Mouse (Mus musculus): ENCODE data around the gene Gipc3. TPM values are rescaled to one million over a fixed set of nuclear protein-coding genes. Genes with fewer than 3 reads are reported as not detected.

Gene Gipc3
- polyA plus RNA-seq, 1 experiment from 2014 or later = not detected

- no peak for DNase-seq (ENCODE audit: low spot score)
- H3K9me3 ChIP-seq (ENCODE audit: control insufficient read depth, low read length) = no peaks in the 10 kb centered on the region
- H3K27me3 ChIP-seq (ENCODE audit: control insufficient read depth, insufficient read depth, low read length) = no peaks in the 10 kb centered on the region
- H3K36me3 ChIP-seq (replicated peaks; ENCODE audit: control insufficient read depth, insufficient read depth) = peaks cover 28% of the 10 kb centered on the region
- H3K27ac ChIP-seq = no peak overlapping the region
- H3K4me2 ChIP-seq (replicated peaks) = peak overlapping the region; percentile 87
- no peak for ATAC-seq (ENCODE audit: low FRiP score)
- peaks cover 24% of the 10 kb centered on the region for H3K4me1 ChIP-seq (replicated peaks; ENCODE audit: control insufficient read depth, insufficient read depth, low read length)
- WGBS = 71% methylated on average over 2 of the region's 2 CpGs
- H3K4me3 ChIP-seq (replicated peaks; ENCODE audit: low read length) = peak overlapping the region; percentile 81
- peak overlapping the region; percentile 90 for H3K9ac ChIP-seq
Measured at GRCm38 (mm10) chr10:81377362-81377664, 34.2 kb upstream of the Gipc3 start.

- H3K27ac ChIP-seq = no peak overlapping the region
- no peaks in the 10 kb centered on the region for H3K27me3 ChIP-seq (ENCODE audit: control insufficient read depth, insufficient read depth, low read length)
- peak overlapping the region; percentile 90 for H3K9ac ChIP-seq
- peaks cover 28% of the 10 kb centered on the region for H3K36me3 ChIP-seq (replicated peaks; ENCODE audit: control insufficient read depth, insufficient read depth)
- 38% methylated on average over 6 of the region's 6 CpGs for WGBS
- ATAC-seq (ENCODE audit: low FRiP score) (no peak), DNase-seq (ENCODE audit: low spot score) (no peak)
- H3K4me2 ChIP-seq (replicated peaks) = peak overlapping the region; percentile 87
- peak overlapping the region; percentile 81 for H3K4me3 ChIP-seq (replicated peaks; ENCODE audit: low read length)
- H3K9me3 ChIP-seq (ENCODE audit: control insufficient read depth, low read length) = no peaks in the 10 kb centered on the region
- peaks cover 24% of the 10 kb centered on the region for H3K4me1 ChIP-seq (replicated peaks; ENCODE audit: control insufficient read depth, insufficient read depth, low read length)
Measured at GRCm38 (mm10) chr10:81376561-81377361, 33.7 kb upstream of the Gipc3 start.

GRCm38 (mm10) chr10:81375322-81375721 lies 32.3 kb upstream of the Gipc3 start:
- no peak overlapping the region for H3K27ac ChIP-seq
- ATAC-seq (ENCODE audit: low FRiP score) (no peak), DNase-seq (ENCODE audit: low spot score) (no peak)
- H3K4me2 ChIP-seq (replicated peaks) = no peak overlapping the region
- peaks cover 24% of the 10 kb centered on the region for H3K4me1 ChIP-seq (replicated peaks; ENCODE audit: control insufficient read depth, insufficient read depth, low read length)
- no peak overlapping the region for H3K4me3 ChIP-seq (replicated peaks; ENCODE audit: low read length)
- peaks cover 38% of the 10 kb centered on the region for H3K36me3 ChIP-seq (replicated peaks; ENCODE audit: control insufficient read depth, insufficient read depth)
- WGBS = 94% methylated on average over 10 of the region's 10 CpGs
- H3K27me3 ChIP-seq (ENCODE audit: control insufficient read depth, insufficient read depth, low read length) = no peaks in the 10 kb centered on the region
- no peaks in the 10 kb centered on the region for H3K9me3 ChIP-seq (ENCODE audit: control insufficient read depth, low read length)
- no peak overlapping the region for H3K9ac ChIP-seq

GRCm38 (mm10) chr10:81367207-81367495 lies 24.1 kb upstream of the Gipc3 start:
- Histone ChIP-seq H3K36me3 (replicated peaks; ENCODE audit: control insufficient read depth, insufficient read depth) (peaks cover 56% of the 10 kb centered on the region), H3K4me3 (replicated peaks; ENCODE audit: low read length) (no peak overlapping the region), H3K4me1 (replicated peaks; ENCODE audit: control insufficient read depth, insufficient read depth, low read length) (peaks cover 18% of the 10 kb centered on the region), H3K27ac (no peak overlapping the region), H3K4me2 (replicated peaks) (no peak overlapping the region), H3K9ac (no peak overlapping the region), H3K9me3 (ENCODE audit: control insufficient read depth, low read length) (no peaks in the 10 kb centered on the region), H3K27me3 (ENCODE audit: control insufficient read depth, insufficient read depth, low read length) (peaks cover 21% of the 10 kb centered on the region)
- 59% methylated on average over 6 of the region's 6 CpGs for WGBS
- DNase-seq (ENCODE audit: low spot score) = no peak
- no peak for ATAC-seq (ENCODE audit: low FRiP score)

- Histone ChIP-seq H3K4me1 (replicated peaks; ENCODE audit: control insufficient read depth, insufficient read depth, low read length) (peaks cover 18% of the 10 kb centered on the region), H3K4me3 (replicated peaks; ENCODE audit: low read length) (no peak overlapping the region), H3K27ac (no peak overlapping the region), H3K27me3 (ENCODE audit: control insufficient read depth, insufficient read depth, low read length) (peaks cover 21% of the 10 kb centered on the region), H3K4me2 (replicated peaks) (no peak overlapping the region), H3K9ac (no peak overlapping the region), H3K9me3 (ENCODE audit: control insufficient read depth, low read length) (no peaks in the 10 kb centered on the region), H3K36me3 (replicated peaks; ENCODE audit: control insufficient read depth, insufficient read depth) (peaks cover 56% of the 10 kb centered on the region)
- WGBS = 78% methylated on average over 6 of the region's 6 CpGs
- no peak for ATAC-seq (ENCODE audit: low FRiP score)
- no peak for DNase-seq (ENCODE audit: low spot score)
Measured at GRCm38 (mm10) chr10:81366477-81367206, 23.6 kb upstream of the Gipc3 start.

- H3K4me1 ChIP-seq (replicated peaks; ENCODE audit: control insufficient read depth, insufficient read depth, low read length) = peaks cover 18% of the 10 kb centered on the region
Measured at GRCm38 (mm10) chr10:81365672-81366476, 22.8 kb upstream of the Gipc3 start, which contains the start of gene 4930404N11Rik. Gene 4930404N11Rik (minus strand): TSS chr10:81365816.

GRCm38 (mm10) chr10:81365073-81365472 lies 22.0 kb upstream of the Gipc3 start:
- 36% methylated on average over 4 of the region's 4 CpGs for WGBS
- no peaks in the 10 kb centered on the region for H3K9me3 ChIP-seq (ENCODE audit: control insufficient read depth, low read length)
- H3K27me3 ChIP-seq (ENCODE audit: control insufficient read depth, insufficient read depth, low read length) = peaks cover 21% of the 10 kb centered on the region
- no peak for DNase-seq (ENCODE audit: low spot score)
- H3K36me3 ChIP-seq (replicated peaks; ENCODE audit: control insufficient read depth, insufficient read depth) = peaks cover 47% of the 10 kb centered on the region
- H3K4me3 ChIP-seq (replicated peaks; ENCODE audit: low read length) = no peak overlapping the region
- H3K9ac ChIP-seq = no peak overlapping the region; the same call in 1 of the 2 replicates
- H3K4me2 ChIP-seq (replicated peaks) = peak overlapping the region; percentile 45; the same call in 1 of the 2 replicates
- ATAC-seq (ENCODE audit: low FRiP score) = no peak
- peaks cover 18% of the 10 kb centered on the region for H3K4me1 ChIP-seq (replicated peaks; ENCODE audit: control insufficient read depth, insufficient read depth, low read length)
- no peak overlapping the region for H3K27ac ChIP-seq

More at GRCm38 (mm10) chr10:81365672-81366476, 22.8 kb upstream of the Gipc3 start, which contains the start of gene 4930404N11Rik:
- Histone ChIP-seq H3K9me3 (ENCODE audit: control insufficient read depth, low read length) (no peaks in the 10 kb centered on the region), H3K27me3 (ENCODE audit: control insufficient read depth, insufficient read depth, low read length) (peaks cover 21% of the 10 kb centered on the region), H3K9ac (peak within 1 kb of the TSS; percentile 40), H3K36me3 (replicated peaks; ENCODE audit: control insufficient read depth, insufficient read depth) (peaks cover 51% of the 10 kb centered on the region), H3K4me2 (replicated peaks) (peak within 1 kb of the TSS; percentile 45), H3K4me3 (replicated peaks; ENCODE audit: low read length) (peak within 1 kb of the TSS; percentile 19; the same call in 1 of the 2 replicates), H3K27ac (no peak within 1 kb of the TSS)
- ATAC-seq (ENCODE audit: low FRiP score) = no peak
- WGBS = 16% methylated on average over 12 of the region's 12 CpGs
- no peak for DNase-seq (ENCODE audit: low spot score)

GRCm38 (mm10) chr10:81364666-81365065 lies 21.6 kb upstream of the Gipc3 start:
- ATAC-seq (ENCODE audit: low FRiP score) = no peak
- peak overlapping the region; percentile 40 for H3K9ac ChIP-seq
- H3K4me2 ChIP-seq (replicated peaks) = peak overlapping the region; percentile 45
- H3K27ac ChIP-seq = no peak overlapping the region
- H3K4me1 ChIP-seq (replicated peaks; ENCODE audit: control insufficient read depth, insufficient read depth, low read length) = peaks cover 18% of the 10 kb centered on the region
- H3K27me3 ChIP-seq (ENCODE audit: control insufficient read depth, insufficient read depth, low read length) = peaks cover 21% of the 10 kb centered on the region
- H3K36me3 ChIP-seq (replicated peaks; ENCODE audit: control insufficient read depth, insufficient read depth) = peaks cover 43% of the 10 kb centered on the region
- H3K4me3 ChIP-seq (replicated peaks; ENCODE audit: low read length) = peak overlapping the region; percentile 19
- no peaks in the 10 kb centered on the region for H3K9me3 ChIP-seq (ENCODE audit: control insufficient read depth, low read length)
- no peak for DNase-seq (ENCODE audit: low spot score)
- WGBS = 10% methylated on average over 28 of the region's 28 CpGs
